In genomic region chr11:69706775-69707479, GRCm38 (mm10) we compare ENCODE assay signal across 9 mouse cellular contexts. TPM values are rescaled to one million over a fixed set of nuclear protein-coding genes. Genes with fewer than 3 reads are reported as not detected.
A peak's percentile ranks its signal among the peaks of the same experiment; 100 is the strongest.
DNase-seq lines count a peak whose midpoint lies in the region; ATAC-seq and TF ChIP-seq lines count a peak whose summit lies in the region.
"Had no signal": no experiment of that assay in that cellular context is flagged by ENCODE, and none has a peak within 500 bp of the region (broad histone marks: within the 10 kb centered on the region; RNA-seq: fewer than 3 reads in every experiment).

No protein-coding gene starts in this region.

- TF ChIP-seq CTCF in heart, postnatal 0 days (IDR thresholded peaks at IDR 0.05; ENCODE audit: low read depth) = no peak

- WGBS in kidney, embryonic 16.5 days = 66% methylated on average over 6 of the region's 6 CpGs
- 38% methylated on average over 6 of the region's 6 CpGs for WGBS in heart, postnatal 0 days
- WGBS in midbrain, embryonic 16.5 days = 51% methylated on average over 6 of the region's 6 CpGs

- no peak overlapping the region for H3K4me3 ChIP-seq in kidney, embryonic 16.5 days (ENCODE audit: low read length)
- H3K4me3 ChIP-seq in ES-E14 (ENCODE audit: insufficient read depth in 1 of 2, low read depth in 1 of 2, low read length in 2 of 2, poor library complexity in 1 of 2, severe bottlenecking in 1 of 2) = peak overlapping the region in 1 of 2 experiments; percentile 22; a peak in 2 of 4 replicates
- H3K4me3 ChIP-seq in heart, postnatal 0 days (ENCODE audit: low read depth, low read length) = no peak overlapping the region
- H3K4me3 ChIP-seq in midbrain, embryonic 16.5 days (ENCODE audit: low read depth, low read length) = no peak overlapping the region
- H3K4me3 ChIP-seq: neural tube, embryonic 12.5 days had no signal

- no peaks in the 10 kb centered on the region for H3K36me3 ChIP-seq in kidney, embryonic 16.5 days (ENCODE audit: insufficient read depth, low read length)
- no peaks in the 10 kb centered on the region for H3K36me3 ChIP-seq in ES-E14 (ENCODE audit: control insufficient read depth, insufficient read depth, low read length, poor library complexity, severe bottlenecking)
- H3K36me3 ChIP-seq in heart, postnatal 0 days (replicated peaks; ENCODE audit: control insufficient read depth, insufficient read depth, low read length) = no peaks in the 10 kb centered on the region
- H3K36me3 ChIP-seq in midbrain, embryonic 16.5 days (ENCODE audit: control insufficient read depth, insufficient read depth, low read length) = no peaks in the 10 kb centered on the region
- H3K36me3 ChIP-seq: neural tube, embryonic 12.5 days had no signal

- DNase-seq in kidney, adult 18-20 months = peak; percentile 85
- DNase-seq in ES-E14 (ENCODE audit: low read depth, low spot score) = no peak
- DNase-seq in heart, postnatal 0 days (ENCODE audit: low spot score) = peak; percentile 58
- peak; percentile 94 for DNase-seq in skeletal muscle tissue, adult 2 months (ENCODE audit: low read depth, low spot score)
- DNase-seq in spleen, postnatal 36 days (ENCODE audit: low spot score in 2 of 2) = no peak

- no peak overlapping the region for H3K27ac ChIP-seq in kidney, embryonic 16.5 days (ENCODE audit: low read length)
- H3K27ac ChIP-seq in ES-E14 (ENCODE audit: insufficient read depth, low read depth, low read length, poor library complexity, severe bottlenecking) = peak overlapping the region; percentile 98
- peak overlapping the region; percentile 50 for H3K27ac ChIP-seq in heart, postnatal 0 days (ENCODE audit: low read depth)
- no peak overlapping the region for H3K27ac ChIP-seq in midbrain, embryonic 16.5 days (ENCODE audit: low read length)
- H3K27ac ChIP-seq: neural tube, embryonic 12.5 days had no signal

- no peak for TF ChIP-seq EP300 in heart, postnatal 0 days (IDR thresholded peaks at IDR 0.05; ENCODE audit: low read depth)

- no peak overlapping the region for H3K9ac ChIP-seq in kidney, embryonic 16.5 days (replicated peaks; ENCODE audit: low read length)
- H3K9ac ChIP-seq in ES-E14 (ENCODE audit: insufficient read depth, low read depth, low read length, poor library complexity, severe bottlenecking) = peak overlapping the region; percentile 48
- no peak overlapping the region; the same call in 1 of the 2 replicates for H3K9ac ChIP-seq in heart, postnatal 0 days (replicated peaks; ENCODE audit: low read depth, low read length)
- no peak overlapping the region for H3K9ac ChIP-seq in midbrain, embryonic 16.5 days (ENCODE audit: low read depth, low read length)
- H3K9ac ChIP-seq: neural tube, embryonic 12.5 days had no signal

- H3K4me2 ChIP-seq in kidney, embryonic 16.5 days (replicated peaks; ENCODE audit: low read depth, low read length) = no peak overlapping the region
- H3K4me2 ChIP-seq in heart, postnatal 0 days (ENCODE audit: low read depth, low read length) = no peak overlapping the region
- no peak overlapping the region for H3K4me2 ChIP-seq in midbrain, embryonic 16.5 days (ENCODE audit: low read length)
- H3K4me2 ChIP-seq: neural tube, embryonic 12.5 days had no signal

- H3K9me3 ChIP-seq in kidney, embryonic 16.5 days (ENCODE audit: low read length) = no peaks in the 10 kb centered on the region
- no peaks in the 10 kb centered on the region for H3K9me3 ChIP-seq in ES-E14 (ENCODE audit: control insufficient read depth, insufficient read depth, low read depth, low read length)
- no peaks in the 10 kb centered on the region for H3K9me3 ChIP-seq in heart, postnatal 0 days (replicated peaks; ENCODE audit: control insufficient read depth, low read length)
- H3K9me3 ChIP-seq in midbrain, embryonic 16.5 days (replicated peaks; ENCODE audit: control insufficient read depth, low read length, poor library complexity, severe bottlenecking) = no peaks in the 10 kb centered on the region
- H3K9me3 ChIP-seq: neural tube, embryonic 12.5 days had no signal

- ATAC-seq in kidney, embryonic 16.5 days (ENCODE audit: low FRiP score, low TSS enrichment) = no peak
- peak; percentile 89; the same call in 1 of the 2 replicates for ATAC-seq in cerebellum, adult (ENCODE audit: insufficient number of reproducible peaks, low FRiP score, low TSS enrichment)
- peak; percentile 88 for ATAC-seq in heart, postnatal 0 days (ENCODE audit: insufficient read depth, low read depth)
- ATAC-seq in midbrain, embryonic 16.5 days = no peak

- H3K27me3 ChIP-seq in kidney, embryonic 16.5 days (ENCODE audit: insufficient read depth, low read length) = no peaks in the 10 kb centered on the region
- H3K27me3 ChIP-seq in heart, postnatal 0 days (ENCODE audit: control insufficient read depth, insufficient read depth, low read length) = no peaks in the 10 kb centered on the region
- H3K27me3 ChIP-seq in midbrain, embryonic 16.5 days (ENCODE audit: control insufficient read depth, insufficient read depth, low read depth, low read length) = no peaks in the 10 kb centered on the region
- H3K27me3 ChIP-seq: neural tube, embryonic 12.5 days had no signal

- no peaks in the 10 kb centered on the region for H3K4me1 ChIP-seq in kidney, embryonic 16.5 days (ENCODE audit: insufficient read depth, low read length)
- H3K4me1 ChIP-seq in ES-E14 (ENCODE audit: control insufficient read depth in 2 of 2, insufficient read depth in 2 of 2, low read length in 2 of 2, poor library complexity in 1 of 2) = peaks cover 20 to 29% of the 10 kb centered on the region in 2 experiments
- peaks cover 11% of the 10 kb centered on the region; the same call in 1 of the 2 replicates for H3K4me1 ChIP-seq in heart, postnatal 0 days (ENCODE audit: control insufficient read depth, insufficient read depth)
- H3K4me1 ChIP-seq in midbrain, embryonic 16.5 days (ENCODE audit: control insufficient read depth, insufficient read depth, low read length) = no peaks in the 10 kb centered on the region
- H3K4me1 ChIP-seq: neural tube, embryonic 12.5 days had no signal

- in situ Hi-C loops in ES-E14 (cut with MboI; ENCODE audit: low sequenced_read_pairs in 2 of 2, unreplicated experiment in 2 of 2) = no loop called here

TF ChIP-seq in ES-E14, 5 proteins besides CTCF, POLR2A, EP300 and RAD21:
- TF ChIP-seq HCFC1 (IDR thresholded peaks at IDR 0.05; ENCODE audit: borderline replicate concordance, insufficient read depth, low read length) (no peak), ZC3H11A (IDR thresholded peaks at IDR 0.05; ENCODE audit: borderline replicate concordance, low read depth, low read length) (no peak), MAFK (IDR thresholded peaks at IDR 0.05; ENCODE audit: insufficient read depth, low read depth, low read length) (no peak), CHD2 (IDR thresholded peaks at IDR 0.05; ENCODE audit: low read depth, low read length) (no peak), ZNF384 (IDR thresholded peaks at IDR 0.05; ENCODE audit: low read depth, low read length) (no peak)

RNA-seq across cellular contexts. Expression of gene Tnfsfm13, which starts 11.0 kb away (rescaled TPM):
- 4.6 and 6.1 TPM in 2 replicates for polyA plus RNA-seq in kidney, embryonic 16.5 days (2015; fragmentation: Nextera tagmentation; extraction: Ambion mirVana)
- 13.7 and 19.9 TPM in 2 replicates for total RNA-seq in ES-E14 (2012; rRNA removed)
- 0.65 and 1.8 TPM in 2 replicates for total RNA-seq in heart, postnatal 0 days (2014; rRNA removed; ENCODE audit: low replicate concordance)
- polyA plus RNA-seq in heart, postnatal 0 days (2015; fragmentation: Nextera tagmentation; extraction: Ambion mirVana) = 2.8 and 3.0 TPM in 2 replicates
- polyA plus RNA-seq in midbrain, embryonic 16.5 days (2015; fragmentation: Nextera tagmentation; extraction: Ambion mirVana) = 0.60 and 0.87 TPM in 2 replicates

RNA-seq across cellular contexts. Expression of gene Tnfsf12, which starts 11.3 kb away (rescaled TPM):
- polyA plus RNA-seq in kidney, embryonic 16.5 days (2015; fragmentation: Nextera tagmentation; extraction: Ambion mirVana) = 8.8 and 11.5 TPM in 2 replicates
- total RNA-seq in ES-E14 (2012; rRNA removed) = 8.7 and 16.1 TPM in 2 replicates
- 8.5 and 9.3 TPM in 2 replicates for total RNA-seq in heart, postnatal 0 days (2014; rRNA removed; ENCODE audit: low replicate concordance)
- 5.3 and 5.5 TPM in 2 replicates for polyA plus RNA-seq in heart, postnatal 0 days (2015; fragmentation: Nextera tagmentation; extraction: Ambion mirVana)
- polyA plus RNA-seq in midbrain, embryonic 16.5 days (2015; fragmentation: Nextera tagmentation; extraction: Ambion mirVana) = 2.3 and 3.0 TPM in 2 replicates

RNA-seq across cellular contexts. Expression of gene Tnfsf13, which starts 21.3 kb away (rescaled TPM):
- 0.66 and 1.2 TPM in 2 replicates for polyA plus RNA-seq in kidney, embryonic 16.5 days (2015; fragmentation: Nextera tagmentation; extraction: Ambion mirVana)
- total RNA-seq in ES-E14 (2012; rRNA removed) = 8.6 and 11.7 TPM in 2 replicates
- 0.81 TPM in 1 of 2 replicates, not detected in the other for total RNA-seq in heart, postnatal 0 days (2014; rRNA removed; ENCODE audit: low replicate concordance)
- polyA plus RNA-seq in heart, postnatal 0 days (2015; fragmentation: Nextera tagmentation; extraction: Ambion mirVana) = 0.57 and 0.89 TPM in 2 replicates
- polyA plus RNA-seq in midbrain, embryonic 16.5 days (2015; fragmentation: Nextera tagmentation; extraction: Ambion mirVana) = 0.53 and 0.66 TPM in 2 replicates

RNA-seq across cellular contexts. Expression of gene Senp3, which starts 25.0 kb away (rescaled TPM):
- 96.5 and 98.4 TPM in 2 replicates for polyA plus RNA-seq in kidney, embryonic 16.5 days (2015; fragmentation: Nextera tagmentation; extraction: Ambion mirVana)
- 265 and 282 TPM in 2 replicates for total RNA-seq in ES-E14 (2012; rRNA removed)
- total RNA-seq in heart, postnatal 0 days (2014; rRNA removed; ENCODE audit: low replicate concordance) = 39.7 and 92.3 TPM in 2 replicates
- 27.4 and 32.6 TPM in 2 replicates for polyA plus RNA-seq in heart, postnatal 0 days (2015; fragmentation: Nextera tagmentation; extraction: Ambion mirVana)
- 94.0 and 98.5 TPM in 2 replicates for polyA plus RNA-seq in midbrain, embryonic 16.5 days (2015; fragmentation: Nextera tagmentation; extraction: Ambion mirVana)

RNA-seq across cellular contexts. Expression of gene Eif4a1, which starts 34.7 kb away (rescaled TPM):
- polyA plus RNA-seq in kidney, embryonic 16.5 days (2015; fragmentation: Nextera tagmentation; extraction: Ambion mirVana) = 571 and 587 TPM in 2 replicates
- 1,512 and 1,948 TPM in 2 replicates for total RNA-seq in ES-E14 (2012; rRNA removed)
- total RNA-seq in heart, postnatal 0 days (2014; rRNA removed; ENCODE audit: low replicate concordance) = 573 and 656 TPM in 2 replicates
- 261 and 289 TPM in 2 replicates for polyA plus RNA-seq in heart, postnatal 0 days (2015; fragmentation: Nextera tagmentation; extraction: Ambion mirVana)
- 477 and 496 TPM in 2 replicates for polyA plus RNA-seq in midbrain, embryonic 16.5 days (2015; fragmentation: Nextera tagmentation; extraction: Ambion mirVana)

Comparison
In these comparisons a context has a peak if more than half of its experiments do, and no peak if none do; other contexts are left out.
1. DNase-seq: peak in kidney, adult 18-20 months (single experiment), heart, postnatal 0 days (single experiment) and skeletal muscle tissue, adult 2 months (single experiment); none in ES-E14 (single experiment) and spleen, postnatal 36 days (0 of 2).
2. ATAC-seq: peak in cerebellum, adult (single experiment) and heart, postnatal 0 days (single experiment); none in kidney, embryonic 16.5 days (single experiment) and midbrain, embryonic 16.5 days (single experiment).
3. H3K27ac ChIP-seq: peak in ES-E14 (single experiment) and heart, postnatal 0 days (single experiment); none in kidney, embryonic 16.5 days (single experiment) and midbrain, embryonic 16.5 days (single experiment).